Mouse (Mus musculus): Measurements from ENCODE around the gene Atp5mpl. TPM values are rescaled to one million over a fixed set of nuclear protein-coding genes. Genes with fewer than 3 reads are reported as not detected.
A peak's percentile ranks its signal among the peaks of the same experiment; 100 is the strongest.

Atp5mpl gene
- polyA plus RNA-seq, 1 experiment from 2014 or later, result 1,000 TPM

- Histone ChIP-seq H3K9ac (ENCODE audit: low read length) (no peak overlapping the region), H3K4me2 (ENCODE audit: low read length) (no peak overlapping the region), H3K27ac (ENCODE audit: low read depth) (no peak overlapping the region), H3K36me3 (ENCODE audit: control insufficient read depth, insufficient read depth, low read length) (no peaks in the 10 kb centered on the region), H3K27me3 (replicated peaks; ENCODE audit: control insufficient read depth, insufficient read depth, low read length) (no peaks in the 10 kb centered on the region), H3K9me3 (ENCODE audit: control insufficient read depth, low read length) (no peaks in the 10 kb centered on the region), H3K4me3 (ENCODE audit: low read depth, low read length) (no peak overlapping the region), H3K4me1 (replicated peaks; ENCODE audit: control insufficient read depth, insufficient read depth, low read length) (no peaks in the 10 kb centered on the region)
- ATAC-seq (replicated peaks; ENCODE audit: low FRiP score, low TSS enrichment, low read depth) (no peak), DNase-seq (ENCODE audit: low spot score) (no peak)
- 48% methylated on average over 9 of the region's 9 CpGs for WGBS
Measured at GRCm38 (mm10) chr12:111986756-111987155, 20.0 kb upstream of the Atp5mpl start.

- Histone ChIP-seq H3K9ac (ENCODE audit: low read length) (no peak overlapping the region), H3K27ac (ENCODE audit: low read depth) (no peak overlapping the region), H3K4me2 (ENCODE audit: low read length) (no peak overlapping the region), H3K4me1 (replicated peaks; ENCODE audit: control insufficient read depth, insufficient read depth, low read length) (no peaks in the 10 kb centered on the region), H3K36me3 (ENCODE audit: control insufficient read depth, insufficient read depth, low read length) (no peaks in the 10 kb centered on the region), H3K9me3 (ENCODE audit: control insufficient read depth, low read length) (no peaks in the 10 kb centered on the region), H3K4me3 (ENCODE audit: low read depth, low read length) (no peak overlapping the region), H3K27me3 (replicated peaks; ENCODE audit: control insufficient read depth, insufficient read depth, low read length) (no peaks in the 10 kb centered on the region)
- 51% methylated on average over 2 of the region's 2 CpGs for WGBS
- DNase-seq (ENCODE audit: low spot score) (no peak), ATAC-seq (replicated peaks; ENCODE audit: low FRiP score, low TSS enrichment, low read depth) (no peak)
Measured at GRCm38 (mm10) chr12:111983165-111983564, 16.4 kb upstream of the Atp5mpl start.

GRCm38 (mm10) chr12:111981831-111982230, 15.1 kb upstream of the Atp5mpl start:
- H3K9me3 ChIP-seq (ENCODE audit: control insufficient read depth, low read length), result no peaks in the 10 kb centered on the region
- no peaks in the 10 kb centered on the region; the same call in 1 of the 2 replicates for H3K4me1 ChIP-seq (replicated peaks; ENCODE audit: control insufficient read depth, insufficient read depth, low read length)
- no peak overlapping the region for H3K27ac ChIP-seq (ENCODE audit: low read depth)
- 78% methylated on average over 8 of the region's 8 CpGs for WGBS
- no peak overlapping the region for H3K4me2 ChIP-seq (ENCODE audit: low read length)
- DNase-seq (ENCODE audit: low spot score) (no peak), ATAC-seq (replicated peaks; ENCODE audit: low FRiP score, low TSS enrichment, low read depth) (no peak)
- H3K36me3 ChIP-seq (ENCODE audit: control insufficient read depth, insufficient read depth, low read length), result no peaks in the 10 kb centered on the region
- H3K4me3 ChIP-seq (ENCODE audit: low read depth, low read length), result no peak overlapping the region
- H3K27me3 ChIP-seq (replicated peaks; ENCODE audit: control insufficient read depth, insufficient read depth, low read length), result no peaks in the 10 kb centered on the region
- H3K9ac ChIP-seq (ENCODE audit: low read length), result no peak overlapping the region

GRCm38 (mm10) chr12:111980887-111981367, 14.2 kb upstream of the Atp5mpl start, which contains the start of gene Rd3l:
Gene Rd3l (minus strand): TSS chr12:111981317.
- H3K27me3 ChIP-seq (replicated peaks; ENCODE audit: control insufficient read depth, insufficient read depth, low read length), result no peaks in the 10 kb centered on the region
- no peaks in the 10 kb centered on the region; the same call in 1 of the 2 replicates for H3K4me1 ChIP-seq (replicated peaks; ENCODE audit: control insufficient read depth, insufficient read depth, low read length)
- no peak within 1 kb of the TSS for H3K4me3 ChIP-seq (ENCODE audit: low read depth, low read length)
- ATAC-seq (replicated peaks; ENCODE audit: low FRiP score, low TSS enrichment, low read depth), result no peak
- no peaks in the 10 kb centered on the region for H3K36me3 ChIP-seq (ENCODE audit: control insufficient read depth, insufficient read depth, low read length)
- H3K9ac ChIP-seq (ENCODE audit: low read length), result no peak within 1 kb of the TSS
- no peak within 1 kb of the TSS for H3K27ac ChIP-seq (ENCODE audit: low read depth)
- no peak for DNase-seq (ENCODE audit: low spot score)
- WGBS, result 53% methylated on average over 6 of the region's 6 CpGs
- no peaks in the 10 kb centered on the region for H3K9me3 ChIP-seq (ENCODE audit: control insufficient read depth, low read length)
- no peak within 1 kb of the TSS for H3K4me2 ChIP-seq (ENCODE audit: low read length)

- no peak for DNase-seq (ENCODE audit: low spot score)
- H3K27ac ChIP-seq (ENCODE audit: low read depth), result no peak overlapping the region
- H3K9me3 ChIP-seq (ENCODE audit: control insufficient read depth, low read length), result no peaks in the 10 kb centered on the region
- H3K36me3 ChIP-seq (ENCODE audit: control insufficient read depth, insufficient read depth, low read length), result no peaks in the 10 kb centered on the region
- H3K4me3 ChIP-seq (ENCODE audit: low read depth, low read length), result no peak overlapping the region
- no peak overlapping the region for H3K4me2 ChIP-seq (ENCODE audit: low read length)
- H3K27me3 ChIP-seq (replicated peaks; ENCODE audit: control insufficient read depth, insufficient read depth, low read length), result no peaks in the 10 kb centered on the region
- H3K4me1 ChIP-seq (replicated peaks; ENCODE audit: control insufficient read depth, insufficient read depth, low read length), result no peaks in the 10 kb centered on the region; the same call in 1 of the 2 replicates
- 82% methylated on average over 6 of the region's 6 CpGs for WGBS
- no peak overlapping the region for H3K9ac ChIP-seq (ENCODE audit: low read length)
- ATAC-seq (replicated peaks; ENCODE audit: low FRiP score, low TSS enrichment, low read depth), result no peak
Measured at GRCm38 (mm10) chr12:111978274-111978673, 11.5 kb upstream of the Atp5mpl start.

GRCm38 (mm10) chr12:111977138-111977537, 10.4 kb upstream of the Atp5mpl start:
- H3K27ac ChIP-seq (ENCODE audit: low read depth), result peak overlapping the region; percentile 75; the same call in 1 of the 2 replicates
- no peak overlapping the region for H3K4me2 ChIP-seq (ENCODE audit: low read length)
- H3K27me3 ChIP-seq (replicated peaks; ENCODE audit: control insufficient read depth, insufficient read depth, low read length), result no peaks in the 10 kb centered on the region
- H3K4me1 ChIP-seq (replicated peaks; ENCODE audit: control insufficient read depth, insufficient read depth, low read length), result no peaks in the 10 kb centered on the region; the same call in 1 of the 2 replicates
- H3K9me3 ChIP-seq (ENCODE audit: control insufficient read depth, low read length), result no peaks in the 10 kb centered on the region
- H3K4me3 ChIP-seq (ENCODE audit: low read depth, low read length), result no peak overlapping the region
- 37% methylated on average over 6 of the region's 6 CpGs for WGBS
- no peaks in the 10 kb centered on the region for H3K36me3 ChIP-seq (ENCODE audit: control insufficient read depth, insufficient read depth, low read length)
- H3K9ac ChIP-seq (ENCODE audit: low read length), result no peak overlapping the region
- no peak for DNase-seq (ENCODE audit: low spot score)
- no peak for ATAC-seq (replicated peaks; ENCODE audit: low FRiP score, low TSS enrichment, low read depth)

- DNase-seq (ENCODE audit: low spot score) (no peak), ATAC-seq (replicated peaks; ENCODE audit: low FRiP score, low TSS enrichment, low read depth) (no peak)
- WGBS, result 80% methylated on average over 6 of the region's 6 CpGs
- Histone ChIP-seq H3K36me3 (ENCODE audit: control insufficient read depth, insufficient read depth, low read length) (no peaks in the 10 kb centered on the region), H3K27me3 (replicated peaks; ENCODE audit: control insufficient read depth, insufficient read depth, low read length) (no peaks in the 10 kb centered on the region), H3K9me3 (ENCODE audit: control insufficient read depth, low read length) (no peaks in the 10 kb centered on the region), H3K9ac (ENCODE audit: low read length) (no peak overlapping the region), H3K4me3 (ENCODE audit: low read depth, low read length) (no peak overlapping the region), H3K4me1 (replicated peaks; ENCODE audit: control insufficient read depth, insufficient read depth, low read length) (no peaks in the 10 kb centered on the region; the same call in 1 of the 2 replicates), H3K27ac (ENCODE audit: low read depth) (no peak overlapping the region), H3K4me2 (ENCODE audit: low read length) (no peak overlapping the region)
Measured at GRCm38 (mm10) chr12:111974578-111974977, 7.8 kb upstream of the Atp5mpl start.

GRCm38 (mm10) chr12:111972504-111972903, 5.7 kb upstream of the Atp5mpl start:
- H3K9me3 ChIP-seq (ENCODE audit: control insufficient read depth, low read length), result no peaks in the 10 kb centered on the region
- 88% methylated on average over 10 of the region's 10 CpGs for WGBS
- no peak for ATAC-seq (replicated peaks; ENCODE audit: low FRiP score, low TSS enrichment, low read depth)
- no peak overlapping the region for H3K4me2 ChIP-seq (ENCODE audit: low read length)
- H3K27ac ChIP-seq (ENCODE audit: low read depth), result no peak overlapping the region
- H3K4me3 ChIP-seq (ENCODE audit: low read depth, low read length), result no peak overlapping the region
- no peaks in the 10 kb centered on the region for H3K36me3 ChIP-seq (ENCODE audit: control insufficient read depth, insufficient read depth, low read length)
- DNase-seq (ENCODE audit: low spot score), result no peak
- no peaks in the 10 kb centered on the region; the same call in 1 of the 2 replicates for H3K4me1 ChIP-seq (replicated peaks; ENCODE audit: control insufficient read depth, insufficient read depth, low read length)
- no peak overlapping the region for H3K9ac ChIP-seq (ENCODE audit: low read length)
- H3K27me3 ChIP-seq (replicated peaks; ENCODE audit: control insufficient read depth, insufficient read depth, low read length), result no peaks in the 10 kb centered on the region

- H3K36me3 ChIP-seq (ENCODE audit: control insufficient read depth, insufficient read depth, low read length), result no peaks in the 10 kb centered on the region
- DNase-seq (ENCODE audit: low spot score) (no peak), ATAC-seq (replicated peaks; ENCODE audit: low FRiP score, low TSS enrichment, low read depth) (no peak)
- H3K27me3 ChIP-seq (replicated peaks; ENCODE audit: control insufficient read depth, insufficient read depth, low read length), result no peaks in the 10 kb centered on the region
- no peak within 1 kb of the TSS for H3K4me3 ChIP-seq (ENCODE audit: low read depth, low read length)
- no peaks in the 10 kb centered on the region for H3K9me3 ChIP-seq (ENCODE audit: control insufficient read depth, low read length)
- H3K9ac ChIP-seq (ENCODE audit: low read length), result no peak within 1 kb of the TSS
- no peaks in the 10 kb centered on the region; the same call in 1 of the 2 replicates for H3K4me1 ChIP-seq (replicated peaks; ENCODE audit: control insufficient read depth, insufficient read depth, low read length)
- 87% methylated on average over 18 of the region's 18 CpGs for WGBS
- no peak within 1 kb of the TSS for H3K27ac ChIP-seq (ENCODE audit: low read depth)
- H3K4me2 ChIP-seq (ENCODE audit: low read length), result no peak within 1 kb of the TSS
Measured at GRCm38 (mm10) chr12:111971231-111971686, 4.5 kb upstream of the Atp5mpl start, which contains the start of gene Tdrd9. Gene Tdrd9 (plus strand): TSS chr12:111971559.
